In the genomic region with DNA sequence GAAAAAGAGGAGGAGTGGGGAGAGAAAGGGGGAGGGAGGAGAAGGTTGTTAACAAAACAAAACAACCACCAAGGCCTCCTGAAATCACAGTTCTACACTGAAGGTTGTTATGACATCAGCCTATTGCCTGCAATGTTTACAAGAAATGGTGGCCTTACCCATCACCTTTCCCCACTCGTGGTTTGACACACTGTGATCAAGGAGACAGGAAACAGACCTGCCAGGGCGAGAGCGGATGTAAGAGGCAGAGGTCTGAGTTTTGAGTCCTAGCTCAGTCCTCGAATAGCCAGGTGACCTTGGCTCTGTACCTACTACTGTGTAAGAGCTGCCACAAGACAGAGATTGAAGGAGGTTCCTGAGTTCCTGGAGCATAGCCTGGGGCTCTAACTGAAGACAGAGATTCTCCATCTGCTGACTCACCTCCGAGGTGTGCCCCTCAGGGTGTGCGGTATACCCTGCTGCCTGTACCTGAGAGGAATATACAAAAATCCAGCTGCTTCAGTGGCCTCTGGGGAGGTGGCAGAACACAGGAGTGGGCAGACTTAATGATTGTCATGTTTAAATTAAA, we compare ENCODE assay signal across 11 mouse cellular contexts.
A peak's percentile ranks its signal among the peaks of the same experiment; 100 is the strongest.
DNase-seq lines count a peak whose midpoint lies in the region; ATAC-seq and TF ChIP-seq lines count a peak whose summit lies in the region.
"Had no signal": no experiment of that assay in that cellular context is flagged by ENCODE, and none has a peak within 500 bp of the region (broad histone marks: within the 10 kb centered on the region; RNA-seq: fewer than 3 reads in every experiment).

No protein-coding gene starts in this region.

- 46% methylated on average over 6 of the region's 6 CpGs for WGBS in kidney, adult 2 months
- 40% methylated on average over 6 of the region's 6 CpGs for WGBS in hindbrain, embryonic 11.5 days
- 39% methylated on average over 6 of the region's 6 CpGs for WGBS in midbrain, embryonic 14.5 days

- peak; percentile 53 for DNase-seq in kidney, adult 2 months
- DNase-seq in kidney, adult 9 months = no peak
- DNase-seq in hindbrain, embryonic 11.5 days (ENCODE audit: low spot score) = no peak
- peak; percentile 21 for DNase-seq in midbrain, embryonic 14.5 days
- DNase-seq in right cerebral cortex, postnatal 4 days = no peak
- no peak for DNase-seq in lung, postnatal 25 days (ENCODE audit: low spot score)
- no peak for DNase-seq in cerebellum, adult 9-11 months
- DNase-seq: lung, postnatal 10 days had no signal

- H3K27me3 ChIP-seq in kidney, adult 2 months (replicated peaks; ENCODE audit: control insufficient read depth, insufficient read depth, low read length) = no peaks in the 10 kb centered on the region
- no peaks in the 10 kb centered on the region for H3K27me3 ChIP-seq in hindbrain, embryonic 11.5 days (ENCODE audit: control insufficient read depth, insufficient read depth, low read length)
- no peaks in the 10 kb centered on the region for H3K27me3 ChIP-seq in midbrain, embryonic 14.5 days (ENCODE audit: control insufficient read depth, insufficient read depth, low read length)
- H3K27me3 ChIP-seq: limb, embryonic 13.5 days; Patski had no signal

- no peak overlapping the region for H3K4me3 ChIP-seq in kidney, adult 2 months (ENCODE audit: insufficient read depth, low read depth, low read length)
- H3K4me3 ChIP-seq in hindbrain, embryonic 11.5 days (ENCODE audit: low read depth, low read length) = no peak overlapping the region
- H3K4me3 ChIP-seq in midbrain, embryonic 14.5 days (replicated peaks; ENCODE audit: low read depth, low read length) = no peak overlapping the region
- H3K4me3 ChIP-seq: limb, embryonic 13.5 days had no signal

- no peak for TF ChIP-seq POLR2A in kidney, adult 2 months (IDR thresholded peaks at IDR 0.05; ENCODE audit: low read depth, low read length)

- no peaks in the 10 kb centered on the region for H3K36me3 ChIP-seq in kidney, adult 2 months (ENCODE audit: control insufficient read depth, insufficient read depth, low read length)
- no peaks in the 10 kb centered on the region for H3K36me3 ChIP-seq in hindbrain, embryonic 11.5 days (ENCODE audit: control insufficient read depth, insufficient read depth, low read length)
- H3K36me3 ChIP-seq in midbrain, embryonic 14.5 days (ENCODE audit: control insufficient read depth, insufficient read depth, low read length) = no peaks in the 10 kb centered on the region

- H3K27ac ChIP-seq in kidney, adult 2 months (ENCODE audit: insufficient read depth, low read depth, low read length) = peak overlapping the region; percentile 12; the same call in 1 of the 2 replicates
- H3K27ac ChIP-seq in hindbrain, embryonic 11.5 days (ENCODE audit: low read depth, low read length) = 0 out of 2 replicates have a peak overlapping the region, but pooled peaks have one; percentile 47
- peak overlapping the region; percentile 62 for H3K27ac ChIP-seq in midbrain, embryonic 14.5 days (replicated peaks; ENCODE audit: low read depth, low read length)

- H3K4me2 ChIP-seq in hindbrain, embryonic 11.5 days (replicated peaks; ENCODE audit: low read depth, low read length) = no peak overlapping the region
- no peak overlapping the region for H3K4me2 ChIP-seq in midbrain, embryonic 14.5 days (ENCODE audit: low read length)
- H3K4me2 ChIP-seq: limb, embryonic 13.5 days had no signal

- no peak for TF ChIP-seq CTCF in kidney, adult 2 months (conservative IDR thresholded peaks at IDR 0.05; ENCODE audit: insufficient read depth, insufficient read length, low read depth, low read length)

- no peak overlapping the region for H3K9ac ChIP-seq in hindbrain, embryonic 11.5 days (ENCODE audit: low read depth, low read length)
- no peak overlapping the region for H3K9ac ChIP-seq in midbrain, embryonic 14.5 days (replicated peaks; ENCODE audit: low read length)
- H3K9ac ChIP-seq: limb, embryonic 13.5 days had no signal

- no peaks in the 10 kb centered on the region for H3K9me3 ChIP-seq in hindbrain, embryonic 11.5 days (ENCODE audit: control insufficient read depth, low read length)
- no peaks in the 10 kb centered on the region for H3K9me3 ChIP-seq in midbrain, embryonic 14.5 days (ENCODE audit: control insufficient read depth, low read length)
- H3K9me3 ChIP-seq: limb, embryonic 13.5 days had no signal

- peak; percentile 15 for ATAC-seq in activated CD4-positive, CD25-positive, alpha-beta regulatory T cell, adult 4 months
- ATAC-seq in hindbrain, embryonic 11.5 days (ENCODE audit: low FRiP score) = no peak
- ATAC-seq in midbrain, embryonic 14.5 days (ENCODE audit: low FRiP score, low TSS enrichment) = no peak

- H3K4me1 ChIP-seq in kidney, adult 2 months (ENCODE audit: control insufficient read depth, insufficient read depth, low read length) = peaks cover 32% of the 10 kb centered on the region
- peaks cover 7% of the 10 kb centered on the region for H3K4me1 ChIP-seq in hindbrain, embryonic 11.5 days (replicated peaks; ENCODE audit: control insufficient read depth, insufficient read depth, low read length)
- peaks cover 25% of the 10 kb centered on the region for H3K4me1 ChIP-seq in midbrain, embryonic 14.5 days (ENCODE audit: control insufficient read depth, insufficient read depth, low read length)

Comparison
In these comparisons a context has a peak if more than half of its experiments do, and no peak if none do; other contexts are left out.
1. DNase-seq: peak in kidney, adult 2 months (single experiment) and midbrain, embryonic 14.5 days (single experiment); none in kidney, adult 9 months (single experiment), hindbrain, embryonic 11.5 days (single experiment), right cerebral cortex, postnatal 4 days (single experiment), lung, postnatal 25 days (single experiment) and cerebellum, adult 9-11 months (single experiment).
2. H3K27ac ChIP-seq: peak in every context shown above with its lines; median percentile 62 in midbrain, embryonic 14.5 days; 47 in hindbrain, embryonic 11.5 days; 12 in kidney, adult 2 months.